Mouse (Mus musculus) MEL (cell line): ENCODE results near the gene Scn11a. TPM values are rescaled to one million over a fixed set of nuclear protein-coding genes. Genes with fewer than 3 reads are reported as not detected.

Experiments
- DNase-seq: peaks from one replicate; pipeline ENCODE4 v3.0.0; 2011; ENCODE audit warnings: low read depth, low spot score
- H3K27ac ChIP-seq: 2 replicates; pipeline ENCODE4 v1.5.1; 2012; ENCODE audit warnings: low read depth, mild to moderate bottlenecking, control low read depth, low read length, moderate library complexity; ENCODE audit not compliant: control insufficient read depth
- H3K27me3 ChIP-seq, 2 experiments: fragments of 150-350 bp in 1 of 2; sonication (generic) in 1 of 2; 2 replicates each; pipeline ENCODE4 v1.6.1; 2012; ENCODE audit warnings: low read length in 2 of 2, mild to moderate bottlenecking in 2 of 2, improper control_type of control experiment in 1 of 2, moderate library complexity in 1 of 2; ENCODE audit not compliant: insufficient read depth in 2 of 2, control insufficient read depth in 1 of 2
- H3K36me3 ChIP-seq, 2 experiments: 2 replicates each; pipeline ENCODE4 v1.6.1; 2012 to 2014; ENCODE audit warnings: low read length in 2 of 2, improper control_type of control experiment in 1 of 2, inconsistent platforms in 1 of 2, mild to moderate bottlenecking in 1 of 2; ENCODE audit not compliant: insufficient read depth in 2 of 2, control insufficient read depth in 1 of 2
- H3K4me1 ChIP-seq, 2 experiments: fragments of 150-350 bp in 1 of 2; sonication (generic) in 1 of 2; 2 replicates each; pipeline ENCODE4 v1.6.1; 2012; ENCODE audit warnings: low read length in 2 of 2, improper control_type of control experiment in 1 of 2, mild to moderate bottlenecking in 1 of 2; ENCODE audit not compliant: insufficient read depth in 2 of 2, control insufficient read depth in 1 of 2
- H3K4me3 ChIP-seq, 2 experiments: fragments of 150-350 bp in 1 of 2; sonication (generic) in 1 of 2; 2 replicates each; pipeline ENCODE4 v1.5.1; 2012; ENCODE audit warnings: low read depth in 2 of 2, low read length in 2 of 2, mild to moderate bottlenecking in 2 of 2, moderate library complexity in 2 of 2, control low read depth in 1 of 2, improper control_type of control experiment in 1 of 2; ENCODE audit not compliant: control insufficient read depth in 1 of 2, insufficient read depth in 1 of 2
- H3K79me2 ChIP-seq: 2 replicates; pipeline ENCODE4 v1.6.1; 2012; ENCODE audit warnings: mild to moderate bottlenecking, low read length, moderate library complexity; ENCODE audit not compliant: control insufficient read depth, poor library complexity, insufficient read depth
- H3K9ac ChIP-seq: 2 replicates; pipeline ENCODE4 v1.6.1; 2012; ENCODE audit warnings: low read depth, mild to moderate bottlenecking, control low read depth, low read length, moderate library complexity; ENCODE audit not compliant: control insufficient read depth, poor library complexity, severe bottlenecking
- H3K9me3 ChIP-seq: fragments of 150-350 bp; sonication (generic); replicated peaks from 2 replicates; pipeline ENCODE4 v1.6.1; 2012; ENCODE audit warnings: mild to moderate bottlenecking, low read length, improper control_type of control experiment, moderate library complexity; ENCODE audit not compliant: insufficient read depth
- CHD2 ChIP-seq: IDR thresholded peaks from 2 replicates; pipeline ENCODE4 v1.6.1; 2011; ENCODE audit warnings: low read length, improper control_type of control experiment
- ELF1 ChIP-seq: IDR thresholded peaks from 2 replicates; pipeline ENCODE4 v1.6.1; 2014; ENCODE audit warnings: low read depth, mild to moderate bottlenecking, inconsistent platforms, low read length, improper control_type of control experiment, moderate library complexity
- EP300 ChIP-seq, 2 experiments: IDR thresholded peaks; 2 replicates each; pipeline ENCODE4 v1.6.1; 2011; ENCODE audit warnings: improper control_type of control experiment in 2 of 2, low read length in 2 of 2, low read depth in 1 of 2, mild to moderate bottlenecking in 1 of 2
- HCFC1 ChIP-seq: IDR thresholded peaks from 2 replicates; pipeline ENCODE4 v1.6.1; 2012; ENCODE audit warnings: low read depth, mild to moderate bottlenecking, inconsistent platforms, low read length, improper control_type of control experiment, moderate library complexity
- KAT2A ChIP-seq: conservative IDR thresholded peaks from 2 replicates; pipeline ENCODE4 v1.6.1; 2012; ENCODE audit warnings: low read depth, low read length, improper control_type of control experiment, inconsistent platforms
- MAFK ChIP-seq: IDR thresholded peaks from 2 replicates; pipeline ENCODE4 v1.6.1; 2011; ENCODE audit warnings: low read depth, mild to moderate bottlenecking, low read length, improper control_type of control experiment, borderline replicate concordance
- MAX ChIP-seq: IDR thresholded peaks from 2 replicates; pipeline ENCODE4 v1.6.1; 2011; ENCODE audit warnings: low read length, improper control_type of control experiment
- MAZ ChIP-seq: IDR thresholded peaks from 2 replicates; pipeline ENCODE4 v1.6.1; 2012; ENCODE audit warnings: low read depth, mild to moderate bottlenecking, inconsistent platforms, low read length, improper control_type of control experiment
- MYB ChIP-seq: IDR thresholded peaks from 2 replicates; pipeline ENCODE4 v1.6.1; 2011; ENCODE audit warnings: mild to moderate bottlenecking, low read depth, low read length, improper control_type of control experiment
- NRF1 ChIP-seq: IDR thresholded peaks from 2 replicates; pipeline ENCODE4 v1.6.1; 2014; ENCODE audit warnings: low read depth, mild to moderate bottlenecking, inconsistent platforms, low read length, improper control_type of control experiment, moderate library complexity; ENCODE audit not compliant: poor library complexity, insufficient read depth, severe bottlenecking
- POLR2A ChIP-seq, 2 experiments: IDR thresholded peaks; 2 replicates each; pipeline ENCODE4 v1.6.1; 2011 to 2012; ENCODE audit warnings: low read length in 2 of 2, mild to moderate bottlenecking in 2 of 2, control low read depth in 1 of 2, improper control_type of control experiment in 1 of 2, low read depth in 1 of 2, moderate library complexity in 1 of 2; ENCODE audit not compliant: control insufficient read depth in 1 of 2, insufficient read depth in 1 of 2, poor library complexity in 1 of 2
- POLR2AphosphoS2 ChIP-seq: IDR thresholded peaks from 2 replicates; pipeline ENCODE4 v1.6.1; 2011; ENCODE audit warnings: low read length, improper control_type of control experiment
- SMC3 ChIP-seq: IDR thresholded peaks from 2 replicates; pipeline ENCODE4 v1.6.1; 2011; ENCODE audit warnings: low read depth, low read length, improper control_type of control experiment
- TBP ChIP-seq: IDR thresholded peaks from 2 replicates; pipeline ENCODE4 v1.8.0; 2011; ENCODE audit warnings: low read depth, low read length, improper control_type of control experiment
- USF1 ChIP-seq: IDR thresholded peaks from 2 replicates; pipeline ENCODE4 v1.6.1; 2014; ENCODE audit warnings: low read depth, mild to moderate bottlenecking, inconsistent platforms, low read length, improper control_type of control experiment, moderate library complexity
- USF2 ChIP-seq, 2 experiments: IDR thresholded peaks; 2 replicates each; pipeline ENCODE4 v1.6.1; 2011 to 2012; ENCODE audit warnings: improper control_type of control experiment in 2 of 2, low read length in 2 of 2, borderline replicate concordance in 1 of 2, inconsistent platforms in 1 of 2, low read depth in 1 of 2, mild to moderate bottlenecking in 1 of 2; ENCODE audit not compliant: insufficient read depth in 1 of 2
- ZKSCAN1 ChIP-seq: IDR thresholded peaks from 2 replicates; pipeline ENCODE4 v1.6.1; 2012; ENCODE audit warnings: low read depth, mild to moderate bottlenecking, inconsistent platforms, low read length, improper control_type of control experiment, moderate library complexity
- polyA plus RNA-seq, 2 experiments: library from polyadenylated mRNA; stranded (reverse) in 1 of 2; unstranded in 1 of 2; fragments of >175 nt in 1 of 2; fragments of >200 nt in 1 of 2; gene quantifications; 2 replicates each; pipeline versions ENCODE4 v1.2.1 to v1.2.4; 2012; ENCODE audit warnings: low replicate concordance in 2 of 2, low read depth in 1 of 2; ENCODE audit not compliant: insufficient read length in 2 of 2, insufficient read depth in 1 of 2, missing spikeins in 1 of 2
- total RNA-seq: library from RNA; depleted of rRNA; stranded (reverse); fragments of 300-350 nt; gene quantifications from 2 replicates; pipeline ENCODE4 v1.2.3, GENCODE M21; 2012

Scn11a gene
- total and polyA plus RNA-seq, 3 experiments: 0.04 to 0.15 TPM; not detected in 1

- TF ChIP-seq HCFC1: no peak
- TF ChIP-seq TBP: no peak
- peak in 1 of 2 experiments; percentile 53; a peak in 1 of 4 replicates for TF ChIP-seq EP300 (IDR thresholded peaks at IDR 0.05; ENCODE audit: low read depth in 1 of 2, low read length in 2 of 2)
- no peak for TF ChIP-seq ZKSCAN1
- no peak for TF ChIP-seq ELF1
- TF ChIP-seq MAZ: no peak
- TF ChIP-seq POLR2A (IDR thresholded peaks at IDR 0.05; ENCODE audit: control insufficient read depth in 1 of 2, insufficient read depth in 1 of 2, low read depth in 1 of 2, low read length in 2 of 2, poor library complexity in 1 of 2): no peak
Observed at GRCm38 (mm10) chr9:119743900-119744299, 81.4 kb downstream of the Scn11a start (continued).

- no peaks in the 10 kb centered on the region for H3K27me3 ChIP-seq
- no peaks in the 10 kb centered on the region for H3K9me3 ChIP-seq
- H3K9ac ChIP-seq: no peak overlapping the region
- H3K4me3 ChIP-seq: no peak overlapping the region
- peak overlapping the region; percentile 51; the same call in 1 of the 2 replicates for H3K27ac ChIP-seq
- peaks cover 0 to 6% of the 10 kb centered on the region in 2 experiments; a peak in 2 of 4 replicates for H3K36me3 ChIP-seq
- peaks cover 0 to 15% of the 10 kb centered on the region in 2 experiments; a peak in 2 of 4 replicates for H3K4me1 ChIP-seq
- H3K79me2 ChIP-seq: no peaks in the 10 kb centered on the region
- DNase-seq: peak; percentile 41
- TF ChIP-seq MAX (peak; percentile 60; the same call in 1 of the 2 replicates), USF2 (IDR thresholded peaks at IDR 0.05; ENCODE audit: borderline replicate concordance in 1 of 2, insufficient read depth in 1 of 2, low read depth in 1 of 2, low read length in 2 of 2) (peak in 1 of 2 experiments; percentile 55; a peak in 1 of 4 replicates), POLR2AphosphoS2 (no peak), USF1 (peak; percentile 87), SMC3 (no peak)
- TF ChIP-seq, all 39 proteins: peak for 3
Observed at GRCm38 (mm10) chr9:119743312-119743711, 81.9 kb downstream of the Scn11a start.

- H3K27ac ChIP-seq: no peak overlapping the region
- no peaks in the 10 kb centered on the region for H3K9me3 ChIP-seq
- no peak for DNase-seq
- H3K4me3 ChIP-seq: no peak overlapping the region
- H3K27me3 ChIP-seq: no peaks in the 10 kb centered on the region
- H3K36me3 ChIP-seq: peaks cover 0 to 6% of the 10 kb centered on the region in 2 experiments; a peak in 2 of 4 replicates
- TF ChIP-seq TBP: no peak
- TF ChIP-seq SMC3: no peak
- TF ChIP-seq KAT2A: no peak
- no peak for TF ChIP-seq MAFK
- TF ChIP-seq CHD2: no peak
- TF ChIP-seq MYB: no peak
- no peak for TF ChIP-seq POLR2A (IDR thresholded peaks at IDR 0.05; ENCODE audit: control insufficient read depth in 1 of 2, insufficient read depth in 1 of 2, low read depth in 1 of 2, low read length in 2 of 2, poor library complexity in 1 of 2)
- no peak for TF ChIP-seq MAZ
- TF ChIP-seq NRF1: no peak
- TF ChIP-seq, all 39 proteins: peak for 0
- no peak overlapping the region for H3K9ac ChIP-seq
- no peaks in the 10 kb centered on the region for H3K79me2 ChIP-seq
- H3K4me1 ChIP-seq: peaks cover 0 to 15% of the 10 kb centered on the region in 2 experiments; a peak in 2 of 4 replicates
Observed at GRCm38 (mm10) chr9:119741101-119741786, 84.0 kb downstream of the Scn11a start.
